Mouse (Mus musculus): ENCODE measurements around the gene Kcnt2. TPM values are rescaled to one million over a fixed set of nuclear protein-coding genes. Genes with fewer than 3 reads are reported as not detected.

The Kcnt2 gene
- total and polyA plus RNA-seq, 3 experiments: not detected

DNA sequence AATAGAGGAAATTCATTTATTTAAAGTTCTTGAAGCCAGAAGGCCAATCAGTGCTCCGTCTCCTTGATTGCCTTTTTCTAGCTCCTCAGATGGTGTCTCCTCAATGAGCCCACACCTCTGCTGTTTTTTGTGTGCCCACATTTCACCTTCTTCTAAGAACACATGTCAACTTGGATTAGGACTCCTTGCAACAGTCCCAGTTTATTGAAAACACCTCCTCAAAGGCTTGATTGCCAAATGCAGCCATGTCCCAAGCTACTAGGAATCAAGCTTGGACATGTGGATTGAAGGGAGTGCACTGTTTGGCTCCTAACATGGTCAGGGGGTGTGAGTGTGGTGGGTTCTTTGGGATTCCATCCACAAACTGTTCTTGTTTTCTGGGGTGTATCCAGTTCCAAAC is 245.4 kb downstream of the Kcnt2 start:
- DNase-seq (ENCODE audit: extremely low read depth): no peak
- Histone ChIP-seq H3K36me3 (replicated peaks in 1 of 2; ENCODE audit: control insufficient read depth in 1 of 2, insufficient read depth in 1 of 2, low read length in 1 of 2) (no peaks in the 10 kb centered on the region), H3K9ac (ENCODE audit: insufficient read depth, low read depth) (no peak overlapping the region), H3K9me3 (replicated peaks; ENCODE audit: low read length) (peaks cover 13% of the 10 kb centered on the region), H3K4me3 (replicated peaks in 1 of 3; ENCODE audit: low read depth in 2 of 3, low read length in 2 of 3, poor library complexity in 1 of 3) (no peak overlapping the region), H3K27me3 (replicated peaks) (no peaks in the 10 kb centered on the region), H3K4me2 (ENCODE audit: insufficient read depth, low read depth, poor library complexity, severe bottlenecking) (no peak overlapping the region), H3K79me2 (replicated peaks; ENCODE audit: control insufficient read depth, extremely low read depth, insufficient read depth, poor library complexity, severe bottlenecking) (no peaks in the 10 kb centered on the region), H3K4me1 (ENCODE audit: control insufficient read depth in 1 of 2, insufficient read depth in 2 of 2) (no peaks in the 10 kb centered on the region), H3K27ac (ENCODE audit: insufficient read depth, low read depth) (no peak overlapping the region)
- dilution Hi-C loops (cut with MboI; ENCODE audit: extremely low pct_ligation_motif_present, extremely low pct_unique_long_range_greater_than_20kb, low sequenced_read_pairs): no loop called here
- TF ChIP-seq RAD21 (IDR thresholded peaks at IDR 0.05; ENCODE audit: low read depth, low read length) (no peak), MAZ (IDR thresholded peaks at IDR 0.05; ENCODE audit: low read depth, low read length) (no peak), USF1 (IDR thresholded peaks at IDR 0.05; ENCODE audit: low read depth, low read length) (no peak), TCF12 (IDR thresholded peaks at IDR 0.05; ENCODE audit: low read depth, low read length) (no peak), TBP (conservative IDR thresholded peaks at IDR 0.05; ENCODE audit: low read depth, low read length) (no peak), MYC (IDR thresholded peaks at IDR 0.05; ENCODE audit: low read depth, low read length) (no peak), RCOR1 (conservative IDR thresholded peaks at IDR 0.05; ENCODE audit: low read depth, low read length) (no peak)
- in situ Hi-C loops (cut with MboI; ENCODE audit: low pct_ligation_motif_present, low pct_unique_long_range_greater_than_20kb, low sequenced_read_pairs): no loop called here

DNA sequence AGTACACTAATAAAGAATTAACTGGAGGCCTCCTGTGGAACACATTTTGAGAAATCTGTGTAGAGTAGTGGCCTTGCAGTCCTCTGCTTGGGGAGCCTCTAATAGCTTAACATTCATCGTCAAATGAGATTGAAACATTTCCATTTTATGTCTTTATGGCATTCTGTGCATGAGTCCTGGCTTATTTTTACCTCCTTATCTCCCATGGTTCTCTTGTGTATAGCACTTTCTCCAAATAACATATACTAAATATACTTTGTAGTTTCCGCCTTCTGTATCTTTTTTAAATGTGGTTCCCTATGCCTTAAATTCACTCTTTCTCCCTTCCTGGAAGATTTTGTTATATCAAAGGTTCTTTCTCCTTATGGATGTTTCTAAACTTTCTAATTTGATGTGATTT is 246.3 kb downstream of the Kcnt2 start:
- H3K4me2 ChIP-seq (ENCODE audit: insufficient read depth, low read depth, poor library complexity, severe bottlenecking): no peak overlapping the region
- H3K4me1 ChIP-seq (ENCODE audit: control insufficient read depth in 1 of 2, insufficient read depth in 2 of 2): no peaks in the 10 kb centered on the region
- H3K4me3 ChIP-seq (replicated peaks in 1 of 3; ENCODE audit: low read depth in 2 of 3, low read length in 2 of 3, poor library complexity in 1 of 3): no peak overlapping the region
- no peak for DNase-seq (ENCODE audit: extremely low read depth)
- no peaks in the 10 kb centered on the region for H3K79me2 ChIP-seq (replicated peaks; ENCODE audit: control insufficient read depth, extremely low read depth, insufficient read depth, poor library complexity, severe bottlenecking)
- H3K36me3 ChIP-seq (replicated peaks in 1 of 2; ENCODE audit: control insufficient read depth in 1 of 2, insufficient read depth in 1 of 2, low read length in 1 of 2): no peaks in the 10 kb centered on the region
- in situ Hi-C loops (cut with MboI; ENCODE audit: low pct_ligation_motif_present, low pct_unique_long_range_greater_than_20kb, low sequenced_read_pairs) (no loop called here), dilution Hi-C loops (cut with MboI; ENCODE audit: extremely low pct_ligation_motif_present, extremely low pct_unique_long_range_greater_than_20kb, low sequenced_read_pairs) (no loop called here)
- peaks cover 13% of the 10 kb centered on the region for H3K9me3 ChIP-seq (replicated peaks; ENCODE audit: low read length)
- H3K27me3 ChIP-seq (replicated peaks): no peaks in the 10 kb centered on the region
- TF ChIP-seq CHD1 (IDR thresholded peaks at IDR 0.05; ENCODE audit: low read depth, low read length) (no peak), JUND (conservative IDR thresholded peaks at IDR 0.05; ENCODE audit: low read depth, low read length) (no peak), EP300 (IDR thresholded peaks at IDR 0.05; ENCODE audit: low read length) (no peak), POLR2A (IDR thresholded peaks at IDR 0.05; ENCODE audit: low read depth, low read length) (no peak), E2F4 (IDR thresholded peaks at IDR 0.05; ENCODE audit: insufficient replicate concordance, low read depth, low read length) (no peak), BHLHE40 (IDR thresholded peaks at IDR 0.05; ENCODE audit: low read depth, low read length) (no peak)
- no peak overlapping the region for H3K27ac ChIP-seq (ENCODE audit: insufficient read depth, low read depth)
- no peak overlapping the region for H3K9ac ChIP-seq (ENCODE audit: insufficient read depth, low read depth)

DNA sequence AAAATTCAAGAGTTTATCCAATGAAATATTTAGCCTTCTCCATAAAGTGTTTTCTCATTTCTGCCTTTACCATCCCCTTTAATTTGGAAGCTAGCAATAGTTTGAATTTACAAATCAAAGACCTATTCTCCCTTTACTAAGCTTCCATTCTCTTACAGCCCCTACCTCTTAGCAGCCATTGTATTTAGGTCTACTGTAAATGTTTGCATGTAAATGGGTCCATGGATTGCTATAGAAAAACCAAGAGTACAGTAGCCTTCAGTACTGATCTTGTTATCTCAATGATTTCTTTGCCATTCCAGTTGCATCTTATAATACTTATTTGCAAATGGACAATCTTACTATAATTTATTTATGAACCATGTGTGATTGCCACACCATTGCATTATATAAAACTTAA is 267.5 kb downstream of the Kcnt2 start:
- Histone ChIP-seq H3K36me3 (replicated peaks in 1 of 2; ENCODE audit: control insufficient read depth in 1 of 2, insufficient read depth in 1 of 2, low read length in 1 of 2) (no peaks in the 10 kb centered on the region), H3K4me1 (ENCODE audit: control insufficient read depth in 1 of 2, insufficient read depth in 2 of 2) (no peaks in the 10 kb centered on the region), H3K27ac (ENCODE audit: insufficient read depth, low read depth) (no peak overlapping the region), H3K4me3 (replicated peaks in 1 of 3; ENCODE audit: low read depth in 2 of 3, low read length in 2 of 3, poor library complexity in 1 of 3) (no peak overlapping the region), H3K9ac (ENCODE audit: insufficient read depth, low read depth) (no peak overlapping the region), H3K79me2 (replicated peaks; ENCODE audit: control insufficient read depth, extremely low read depth, insufficient read depth, poor library complexity, severe bottlenecking) (no peaks in the 10 kb centered on the region), H3K4me2 (ENCODE audit: insufficient read depth, low read depth, poor library complexity, severe bottlenecking) (no peak overlapping the region), H3K27me3 (replicated peaks) (no peaks in the 10 kb centered on the region), H3K9me3 (replicated peaks; ENCODE audit: low read length) (peaks cover 2% of the 10 kb centered on the region)
- dilution Hi-C loops (cut with MboI; ENCODE audit: extremely low pct_ligation_motif_present, extremely low pct_unique_long_range_greater_than_20kb, low sequenced_read_pairs): no loop called here
- DNase-seq (ENCODE audit: extremely low read depth): no peak
- no peak for TF ChIP-seq SMC3 (IDR thresholded peaks at IDR 0.05; ENCODE audit: low read depth, low read length)
- TF ChIP-seq BHLHE40 (IDR thresholded peaks at IDR 0.05; ENCODE audit: low read depth, low read length): no peak
- TF ChIP-seq SIN3A (IDR thresholded peaks at IDR 0.05; ENCODE audit: low read length): no peak
- no peak for TF ChIP-seq MAX (IDR thresholded peaks at IDR 0.05; ENCODE audit: low read length)
- TF ChIP-seq GABPA (IDR thresholded peaks at IDR 0.05; ENCODE audit: insufficient replicate concordance, low read depth, low read length): no peak
- no peak for TF ChIP-seq CTCF (conservative IDR thresholded peaks at IDR 0.05 in 1 of 2, IDR thresholded peaks at IDR 0.05 in 1 of 2; ENCODE audit: low read depth in 2 of 2, low read length in 2 of 2)
- TF ChIP-seq NRF1 (IDR thresholded peaks at IDR 0.05; ENCODE audit: low read depth, low read length): no peak
- TF ChIP-seq PAX5 (IDR thresholded peaks at IDR 0.05; ENCODE audit: low read length): no peak
- no peak for TF ChIP-seq JUN (IDR thresholded peaks at IDR 0.05; ENCODE audit: insufficient read depth, low read depth, low read length)
- no peak for TF ChIP-seq JUND (conservative IDR thresholded peaks at IDR 0.05; ENCODE audit: low read depth, low read length)
- TF ChIP-seq NELFE (IDR thresholded peaks at IDR 0.05; ENCODE audit: low read depth, low read length): no peak
- no peak for TF ChIP-seq ETS1 (conservative IDR thresholded peaks at IDR 0.05; ENCODE audit: low read depth, low read length)
- in situ Hi-C loops (cut with MboI; ENCODE audit: low pct_ligation_motif_present, low pct_unique_long_range_greater_than_20kb, low sequenced_read_pairs): no loop called here

All from CH12.LX (cell line).